Mouse (Mus musculus) lung, postnatal 14 days (tissue): Measurements from ENCODE around the gene Tnfsf12.
"Not testable (repeated sequence)": the region's sequence is repeated elsewhere in the genome, so short reads cannot be mapped to it uniquely, and the experiment has no call there.

Experiments used
- DNase-seq: peaks from one replicate; pipeline ENCODE4 v3.0.0; 2021

The Tnfsf12 gene

DNA sequence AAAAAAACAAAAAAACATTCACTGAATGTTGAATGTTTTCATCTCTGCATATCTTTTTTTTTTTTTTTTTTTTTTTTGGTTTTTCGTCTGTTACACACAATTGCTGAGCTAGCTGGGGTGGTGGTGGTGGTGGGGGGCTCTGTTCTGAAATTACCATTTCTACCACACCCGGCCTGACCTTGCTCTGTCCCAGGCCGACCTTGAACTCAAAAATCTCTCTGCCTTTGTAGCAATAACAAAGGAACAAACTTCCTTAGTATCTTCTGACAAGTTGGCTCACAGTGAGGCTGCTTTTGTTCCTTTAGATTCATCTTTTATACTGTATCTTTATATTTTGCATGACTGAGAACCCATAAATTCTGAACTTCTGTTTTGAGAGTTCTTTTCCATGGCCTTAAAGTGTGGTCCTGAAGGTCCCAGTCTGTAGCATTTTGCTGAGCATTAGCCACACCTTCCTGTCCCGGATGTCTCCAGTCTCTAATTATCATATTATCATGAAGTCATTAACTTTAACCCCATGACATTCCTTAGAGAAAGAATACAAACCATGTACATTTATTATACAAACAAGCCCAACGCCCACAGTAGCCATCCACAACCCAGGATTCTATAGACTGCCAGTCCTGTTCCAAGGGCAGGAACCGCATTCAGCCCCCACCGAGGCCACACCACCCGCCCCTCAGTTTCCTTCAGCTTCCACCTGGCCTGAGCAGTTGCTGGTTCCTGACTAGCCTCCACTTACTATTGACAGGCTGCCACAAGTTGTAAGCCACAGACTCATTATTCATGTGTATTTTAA lies 8.4 kb upstream of the Tnfsf12 start:
- no peak for DNase-seq

GRCm38 (mm10) chr11:69703381-69703780 lies 7.7 kb upstream of the Tnfsf12 start:
- not testable (repeated sequence) for DNase-seq

DNA sequence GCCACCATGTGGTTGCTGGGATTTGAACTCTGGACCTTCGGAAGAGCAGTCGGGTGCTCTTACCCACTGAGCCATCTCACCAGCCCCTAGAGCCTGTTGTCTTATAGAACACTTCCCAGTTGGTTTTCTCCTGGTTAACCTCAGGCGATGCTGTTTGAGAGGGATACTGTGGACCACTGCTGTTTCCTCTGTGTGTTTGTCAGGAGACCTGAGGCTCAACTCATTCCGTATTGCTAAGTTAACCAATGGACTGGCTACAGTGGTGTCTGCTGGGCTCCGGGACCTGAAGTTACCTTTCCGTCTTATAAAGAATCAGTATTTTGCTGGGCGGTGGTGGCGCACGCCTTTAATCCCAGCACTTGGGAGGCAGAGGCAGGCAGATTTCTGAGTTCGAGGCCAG lies 7.2 kb upstream of the Tnfsf12 start:
- DNase-seq, result not testable (repeated sequence)

DNA sequence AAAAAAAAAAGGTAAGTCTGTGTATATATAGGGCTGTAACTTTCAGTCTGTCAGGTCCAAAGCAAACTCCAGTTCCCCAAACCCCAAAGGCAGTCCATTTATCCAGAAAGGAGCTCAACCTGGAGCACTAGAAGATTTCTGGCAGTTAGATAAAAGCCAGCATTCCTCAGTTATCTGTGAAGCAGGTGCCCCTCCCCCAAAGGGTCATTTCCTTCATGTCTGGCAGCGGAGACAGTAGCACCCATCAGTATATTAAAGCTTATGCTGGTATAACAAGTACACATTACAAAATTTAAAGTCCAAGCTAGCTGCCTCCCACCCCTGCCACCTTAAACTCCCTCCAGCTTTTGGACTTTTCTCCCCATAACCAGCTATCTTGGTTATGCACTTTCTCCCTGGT lies 3.9 kb upstream of the Tnfsf12 start:
- DNase-seq, result no peak

DNA sequence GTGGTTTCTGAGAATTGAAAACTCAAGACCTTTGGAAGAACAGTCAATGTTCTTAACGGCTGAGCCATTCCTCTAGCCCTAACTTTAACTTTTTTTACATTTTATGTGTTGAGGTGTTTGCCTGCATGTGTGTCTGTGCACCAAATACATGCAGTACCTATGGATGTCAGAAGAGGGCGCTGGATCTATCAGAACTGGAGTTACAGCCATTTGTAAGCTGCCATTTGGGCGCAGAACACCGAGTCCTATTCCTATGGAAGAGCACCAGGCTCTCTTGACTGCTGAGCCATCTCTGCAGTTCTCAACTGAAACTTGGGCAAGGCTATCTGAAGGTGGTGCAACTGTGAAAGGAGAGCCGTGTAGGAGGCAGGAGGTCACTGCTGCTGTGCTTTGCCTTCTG lies 2.9 kb upstream of the Tnfsf12 start:
- DNase-seq, result no peak

DNA sequence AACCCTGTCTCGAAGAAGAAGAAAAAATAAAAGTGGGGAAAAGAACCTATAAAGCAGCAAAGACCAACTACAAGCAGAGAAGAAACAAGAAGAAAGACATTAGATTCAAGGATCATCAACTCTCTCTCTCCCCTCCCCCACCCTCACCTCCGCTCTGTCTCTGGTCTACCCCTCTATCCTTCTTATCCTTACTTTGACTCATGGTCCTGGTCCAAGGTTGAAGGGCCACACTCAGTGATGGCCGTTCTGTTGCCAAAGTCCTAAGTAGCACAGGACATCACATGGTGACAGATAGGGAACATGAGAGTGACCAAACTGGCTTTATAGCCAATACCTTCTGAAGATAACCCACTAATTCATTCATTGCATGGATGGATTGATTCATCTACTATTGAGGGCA lies 1.7 kb upstream of the Tnfsf12 start:
- DNase-seq, result no peak

DNA sequence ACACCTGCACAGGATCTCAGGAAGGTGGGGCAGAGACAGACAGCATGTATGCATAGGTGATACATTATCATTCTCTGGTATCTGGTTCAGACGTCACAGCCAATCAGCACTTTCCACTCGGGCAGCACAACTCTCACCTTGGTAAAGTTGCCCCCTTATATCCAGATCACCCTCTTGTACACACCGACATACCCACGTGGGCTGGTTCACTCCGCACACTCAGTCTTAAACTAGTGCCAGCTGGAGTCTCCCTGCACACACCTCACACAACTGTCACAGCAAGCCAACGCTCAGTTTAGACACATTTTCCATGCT lies 646 bp downstream of the Tnfsf12 start:
- no peak for DNase-seq

GRCm38 (mm10) chr11:69693421-69693965 lies 2.2 kb downstream of the Tnfsf12 start:
- no peak for DNase-seq

DNA sequence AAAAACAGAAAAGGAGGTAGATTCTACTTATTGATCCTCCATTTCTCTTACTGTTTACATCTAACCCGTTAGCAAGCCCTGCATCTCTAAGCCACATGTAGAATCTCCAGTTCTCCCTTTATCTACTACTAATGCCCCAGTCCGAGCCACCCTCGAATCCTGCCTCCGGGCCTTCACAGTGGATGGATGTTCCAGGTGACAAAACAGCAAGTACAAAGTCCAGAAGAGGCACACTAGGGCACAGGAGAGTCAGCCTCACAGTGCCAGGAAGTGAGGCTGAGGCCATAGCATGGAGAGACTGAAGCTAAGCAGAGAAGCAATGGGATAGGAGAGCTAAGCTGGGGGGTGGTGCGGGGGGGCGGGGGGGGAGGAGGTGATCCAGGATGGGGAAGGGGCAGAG lies 2.8 kb downstream of the Tnfsf12 start:
- no peak for DNase-seq

- DNase-seq, result no peak
Measured at GRCm38 (mm10) chr11:69692196-69692811, 3.3 kb downstream of the Tnfsf12 start.

DNA sequence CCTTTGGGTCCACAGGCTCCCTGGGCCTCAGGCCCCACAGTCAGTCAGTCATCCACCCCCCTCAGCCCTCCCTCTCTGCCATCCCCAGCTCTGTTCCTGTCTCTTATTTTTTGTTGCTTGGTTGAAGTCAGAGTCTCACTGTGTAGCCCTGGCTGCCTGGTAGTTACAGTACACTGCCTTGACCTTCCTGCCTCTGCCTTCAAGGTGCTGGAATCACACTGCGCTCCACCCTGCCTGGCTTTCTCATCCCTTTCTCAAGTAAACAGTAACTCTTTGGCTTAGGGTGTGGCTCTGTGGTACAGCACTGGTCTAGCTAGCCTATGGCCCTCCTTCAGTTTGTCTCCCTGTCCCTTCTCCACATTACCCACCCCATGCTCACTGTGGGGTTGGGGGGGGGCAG lies 5.8 kb downstream of the Tnfsf12 start:
- no peak for DNase-seq

GRCm38 (mm10) chr11:69687061-69687460 lies 8.6 kb downstream of the Tnfsf12 start:
- DNase-seq, result no peak

DNA sequence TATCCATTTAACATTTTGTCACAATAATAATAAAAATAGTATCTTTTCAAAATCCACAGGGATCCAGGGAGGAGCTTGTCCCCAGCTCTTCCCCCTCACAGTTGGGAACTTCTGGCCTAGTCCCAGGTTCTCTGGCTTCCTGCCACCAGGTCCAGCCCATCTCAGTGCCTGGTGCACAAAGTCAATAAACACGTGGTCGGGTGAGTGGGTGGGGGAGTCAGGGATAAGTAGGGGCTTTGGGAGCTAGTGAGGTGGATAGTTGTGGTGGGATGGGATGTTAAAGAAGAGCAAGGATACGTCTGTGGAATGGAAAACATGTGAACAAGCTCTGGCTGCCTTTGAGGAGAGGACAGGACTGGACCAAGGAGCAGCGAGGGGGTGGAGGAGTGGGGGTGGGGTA lies 9.3 kb downstream of the Tnfsf12 start:
- peak; percentile 92 for DNase-seq

DNA sequence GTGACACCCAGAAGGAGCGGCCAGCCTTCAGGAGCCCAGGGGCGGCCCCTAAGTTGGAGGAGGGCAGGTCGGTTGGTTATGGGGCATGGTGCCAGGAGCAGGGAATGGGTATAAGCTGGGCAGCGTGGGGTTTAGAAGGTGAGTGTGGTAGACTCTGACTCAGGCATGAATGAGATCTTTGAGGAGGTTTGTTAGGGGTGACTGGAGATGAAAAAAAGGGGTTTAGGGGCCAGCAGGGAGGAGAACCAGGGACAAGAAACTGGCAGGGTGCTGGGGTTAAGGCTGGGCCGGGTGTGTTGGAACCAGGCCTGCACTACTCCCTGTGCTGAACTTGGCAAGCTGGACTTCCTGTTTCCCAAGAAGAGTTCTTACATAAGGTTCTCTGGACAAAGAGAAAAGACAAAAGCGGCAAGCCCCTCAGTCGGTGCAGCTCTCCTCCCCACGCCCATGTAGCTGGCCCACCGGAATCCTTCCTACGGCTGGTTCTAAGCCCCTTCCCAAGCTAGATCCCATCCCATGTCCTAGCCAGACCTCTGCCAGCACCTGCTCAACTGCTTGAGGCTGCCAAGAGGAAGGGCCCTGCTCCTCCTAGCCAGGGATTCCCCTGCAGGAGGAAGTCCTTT lies 10.0 kb downstream of the Tnfsf12 start, which contains the start of gene Tnfsf13:
Gene Tnfsf13 (minus strand): TSS at position 259 of the 623 bp plus-strand sequence.
- peak; percentile 86 for DNase-seq

GRCm38 (mm10) chr11:69684936-69685335 lies 10.7 kb downstream of the Tnfsf12 start:
- DNase-seq, result no peak

DNA sequence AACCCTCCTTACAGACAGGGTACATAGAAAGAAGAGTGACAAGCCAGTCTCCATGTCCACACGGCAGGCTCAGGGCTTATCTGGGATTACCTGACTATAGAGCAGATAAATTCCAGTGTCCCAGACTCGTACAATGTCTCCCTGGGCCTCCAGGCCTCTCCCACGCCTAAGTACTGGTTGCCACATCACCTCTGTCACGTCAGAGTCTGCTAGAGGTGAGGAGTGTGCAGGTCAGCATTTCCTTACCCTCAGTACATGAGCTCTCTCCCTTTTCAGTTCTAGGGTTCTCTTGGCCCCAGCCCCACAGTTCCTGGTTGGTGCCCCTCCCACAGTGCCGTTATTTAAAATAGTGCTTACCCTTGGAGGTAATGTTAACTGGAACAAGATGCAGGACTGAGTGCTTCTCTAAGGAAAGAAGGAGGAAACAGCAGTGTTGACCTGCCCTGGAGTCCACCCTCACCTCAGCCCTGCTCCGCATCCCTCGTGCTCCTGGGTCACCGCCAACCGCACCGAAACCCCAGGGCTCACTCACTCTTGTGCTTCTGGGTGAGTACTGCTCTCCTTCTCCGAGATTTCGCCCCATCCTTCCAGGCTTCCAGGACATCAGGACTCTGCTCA lies 11.4 kb downstream of the Tnfsf12 start:
- DNase-seq, result peak; percentile 47

DNA sequence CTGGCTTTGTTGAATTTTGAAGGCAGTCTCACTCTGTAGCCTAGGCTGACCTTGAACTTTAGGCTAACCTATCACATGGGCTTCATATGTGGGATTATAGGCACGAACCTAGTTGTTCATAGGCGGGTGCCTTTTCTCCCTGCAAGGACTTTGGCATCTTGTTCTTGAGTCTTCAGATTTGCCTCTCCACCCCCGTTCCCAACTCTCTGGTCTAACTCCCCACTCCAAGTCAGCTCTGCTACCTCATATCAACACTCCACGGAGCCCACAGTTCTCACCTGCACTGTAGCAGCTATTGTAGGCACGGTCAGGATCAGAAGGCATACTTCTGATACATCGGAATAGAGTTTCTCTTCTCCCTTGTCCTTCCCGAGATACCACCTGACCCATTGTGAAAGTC lies 12.1 kb downstream of the Tnfsf12 start:
- no peak for DNase-seq

GRCm38 (mm10) chr11:69682840-69683533 lies 12.7 kb downstream of the Tnfsf12 start:
- DNase-seq, result peak; percentile 96

GRCm38 (mm10) chr11:69682209-69682839 lies 13.3 kb downstream of the Tnfsf12 start:
- no peak for DNase-seq

GRCm38 (mm10) chr11:69681314-69682208 lies 14.1 kb downstream of the Tnfsf12 start, which contains the start of gene Senp3:
Gene Senp3 (minus strand): TSS chr11:69682084.
- DNase-seq, result peak; percentile 97
